In genomic region chr15:78710634-78711033, GRCm38 (mm10) we compare ENCODE assay signal across 14 mouse cellular contexts. TPM values are rescaled to one million over a fixed set of nuclear protein-coding genes. Genes with fewer than 3 reads are reported as not detected.
A peak's percentile ranks its signal among the peaks of the same experiment; 100 is the strongest.
DNase-seq lines count a peak whose midpoint lies in the region; ATAC-seq and TF ChIP-seq lines count a peak whose summit lies in the region.
"Had no signal": no experiment of that assay in that cellular context is flagged by ENCODE, and none has a peak within 500 bp of the region (broad histone marks: within the 10 kb centered on the region; RNA-seq: fewer than 3 reads in every experiment).

No protein-coding gene starts in this region.

- peak; percentile 59 for ATAC-seq in midbrain, embryonic 13.5 days
- ATAC-seq in CD4-positive, CD25-positive, alpha-beta regulatory T cell, adult 4 months: no peak
- ATAC-seq in heart, embryonic 12.5 days (ENCODE audit: insufficient number of reproducible peaks, low FRiP score): no peak
- ATAC-seq: intestine, embryonic 16.5 days had no signal

- H3K9me3 ChIP-seq in midbrain, embryonic 13.5 days: no peaks in the 10 kb centered on the region
- no peaks in the 10 kb centered on the region for H3K9me3 ChIP-seq in heart, embryonic 12.5 days (replicated peaks)
- H3K9me3 ChIP-seq: heart, embryonic 13.5 days had no signal

- peak overlapping the region; percentile 37; the same call in 1 of the 2 replicates for H3K9ac ChIP-seq in midbrain, embryonic 13.5 days (replicated peaks)
- no peak overlapping the region for H3K9ac ChIP-seq in heart, embryonic 12.5 days
- H3K9ac ChIP-seq: heart, embryonic 13.5 days; liver, embryonic 14.5 days had no signal

- H3K27me3 ChIP-seq in midbrain, embryonic 13.5 days: peaks cover 60% of the 10 kb centered on the region
- H3K27me3 ChIP-seq in heart, embryonic 12.5 days (replicated peaks): peaks cover 85% of the 10 kb centered on the region

- TF ChIP-seq CTCF in left cerebral cortex, adult 2 months (IDR thresholded peaks at IDR 0.05): no peak

- H3K36me3 ChIP-seq in midbrain, embryonic 13.5 days: no peaks in the 10 kb centered on the region
- no peaks in the 10 kb centered on the region for H3K36me3 ChIP-seq in heart, embryonic 12.5 days
- H3K36me3 ChIP-seq: heart, embryonic 13.5 days had no signal

- peak overlapping the region; percentile 50 for H3K4me3 ChIP-seq in left cerebral cortex, adult 2 months
- H3K4me3 ChIP-seq in midbrain, embryonic 13.5 days (replicated peaks): no peak overlapping the region
- no peak overlapping the region for H3K4me3 ChIP-seq in heart, embryonic 12.5 days
- H3K4me3 ChIP-seq: erythroblast, embryonic 14.5 days; heart, embryonic 13.5 days had no signal

- H3K4me1 ChIP-seq in midbrain, embryonic 13.5 days (replicated peaks): peaks cover 57% of the 10 kb centered on the region
- peaks cover 4% of the 10 kb centered on the region for H3K4me1 ChIP-seq in heart, embryonic 12.5 days (replicated peaks)

- DNase-seq in left cerebral cortex, adult 2 months (ENCODE audit: extremely low spot score in 1 of 2, low spot score in 2 of 2): peak; percentile 58 to 76
- no peak for DNase-seq in left cerebral cortex, adult 11 months (ENCODE audit: low spot score)
- peak; percentile 46 to 68 for DNase-seq in frontal cortex, postnatal 14 days (ENCODE audit: low spot score in 2 of 2)
- DNase-seq in right cerebral cortex, postnatal 25 days: peak; percentile 74
- DNase-seq in cerebellum, adult 8-10 months: no peak
- DNase-seq: adrenal gland, postnatal 36 days; cerebellum, adult 9-11 months had no signal

- intact Hi-C loops in left cerebral cortex, adult 2 months (cut with DNase I): loop anchor here (5.0 to 10.0 kb wide), 2 partner anchors 168 to 276 kb away; partner anchors contain the start of gene Sstr3

- peak overlapping the region; percentile 37 for H3K4me2 ChIP-seq in midbrain, embryonic 13.5 days (replicated peaks)
- H3K4me2 ChIP-seq in heart, embryonic 12.5 days: no peak overlapping the region
- H3K4me2 ChIP-seq: heart, embryonic 13.5 days had no signal

- peak overlapping the region; percentile 89 for H3K27ac ChIP-seq in left cerebral cortex, adult 2 months
- peak overlapping the region; percentile 67 for H3K27ac ChIP-seq in midbrain, embryonic 13.5 days
- H3K27ac ChIP-seq in heart, embryonic 12.5 days (ENCODE audit: poor library complexity, severe bottlenecking): no peak overlapping the region
- H3K27ac ChIP-seq: heart, embryonic 13.5 days; liver, embryonic 14.5 days had no signal

- 30% methylated on average over 6 of the region's 6 CpGs for WGBS in midbrain, embryonic 13.5 days
- 54% methylated on average over 6 of the region's 6 CpGs for WGBS in heart, embryonic 12.5 days

RNA-seq across cellular contexts. Expression of gene Elfn2, which starts 7.9 kb away (rescaled TPM):
- total RNA-seq in left cerebral cortex, adult 2 months (2021): 100 to 1,000 TPM; 144 to 177 TPM
- 3.0 and 3.3 TPM in 2 replicates for polyA plus RNA-seq in midbrain, embryonic 13.5 days (2015; fragmentation: Nextera tagmentation; extraction: Ambion mirVana)
- polyA plus RNA-seq in CD4-positive, CD25-positive, alpha-beta regulatory T cell, adult 4 months (2017; shearing (Covaris generic)): under 1 TPM in 1 of 2 experiments, not detected in 1; 0.10 TPM
- not detected in 2 replicates for polyA plus RNA-seq in heart, embryonic 12.5 days (2016; fragmentation: Nextera tagmentation; extraction: Ambion mirVana)
- polyA plus RNA-seq: liver, embryonic 14.5 days had no signal

Comparison
In these comparisons a context has a peak if more than half of its experiments do, and no peak if none do; other contexts are left out.
1. DNase-seq: peak in left cerebral cortex, adult 2 months (2 of 2), frontal cortex, postnatal 14 days (2 of 2) and right cerebral cortex, postnatal 25 days (single experiment); none in left cerebral cortex, adult 11 months (single experiment) and cerebellum, adult 8-10 months (single experiment).